Mouse (Mus musculus): ENCODE data around the gene Pdxdc1.

The Pdxdc1 gene

DNA sequence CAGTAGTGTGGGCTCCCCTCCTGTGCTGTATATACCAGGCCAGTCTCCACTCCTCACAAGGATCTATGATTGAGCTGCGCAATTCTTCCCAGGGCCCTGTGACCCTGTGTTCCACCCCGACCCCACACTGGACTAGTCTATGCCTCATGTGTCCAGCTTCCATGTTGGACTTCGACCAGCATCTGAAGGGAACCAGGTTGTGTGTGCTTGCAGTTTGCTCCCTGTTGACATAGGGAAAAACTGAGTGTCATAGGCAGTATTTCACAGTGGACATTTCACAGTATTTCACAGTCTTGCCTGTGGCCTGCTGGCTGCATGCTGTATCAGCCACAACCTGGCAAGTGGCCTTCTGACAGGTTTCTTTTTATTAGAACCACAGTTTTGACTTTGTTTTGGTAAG lies 89.7 kb downstream of the Pdxdc1 start:
- no peak for DNase-seq (ENCODE audit: low read depth)

DNA sequence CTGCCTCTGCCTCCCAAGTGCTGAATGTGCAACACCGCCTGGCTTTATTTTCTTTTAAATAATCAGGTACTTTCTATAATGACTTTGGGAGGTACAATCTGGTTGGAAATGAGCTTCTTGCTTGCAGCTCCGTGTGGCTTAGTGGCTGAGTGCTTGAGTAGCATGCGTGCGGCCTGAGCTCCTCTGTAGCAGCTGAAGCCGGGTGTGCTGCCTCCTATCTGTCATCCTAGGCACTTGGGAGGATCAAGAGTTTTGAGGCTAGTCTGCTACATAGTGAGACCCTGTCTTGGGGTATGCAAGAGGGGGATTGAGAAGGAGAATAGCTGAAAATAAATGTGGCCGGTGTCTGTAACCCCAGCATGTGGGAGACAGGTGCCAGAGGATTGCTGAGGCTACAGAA lies 90.8 kb downstream of the Pdxdc1 start:
- no peak for DNase-seq (ENCODE audit: low read depth)

DNA sequence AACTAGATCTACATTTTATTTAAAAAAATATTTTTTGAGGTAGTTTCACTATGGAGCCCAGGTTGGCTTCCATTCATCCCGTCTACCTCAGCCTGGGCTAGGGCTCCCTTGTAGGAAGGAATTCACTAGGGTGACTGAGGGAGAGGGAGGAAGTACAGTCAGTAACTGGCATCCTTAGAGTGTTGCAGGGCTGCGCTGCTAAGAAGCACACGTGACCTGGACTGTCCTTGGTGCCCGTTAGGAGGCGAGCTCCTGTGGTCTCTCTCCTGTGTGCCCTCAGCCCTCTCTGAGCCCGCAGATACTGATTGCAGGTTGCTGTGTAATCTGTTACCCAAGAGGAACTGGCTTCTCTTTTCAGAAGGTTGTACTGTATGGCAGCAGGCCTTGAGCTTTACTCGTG lies 94.5 kb downstream of the Pdxdc1 start:
- peak; percentile 60 for DNase-seq (ENCODE audit: low read depth)

DNA sequence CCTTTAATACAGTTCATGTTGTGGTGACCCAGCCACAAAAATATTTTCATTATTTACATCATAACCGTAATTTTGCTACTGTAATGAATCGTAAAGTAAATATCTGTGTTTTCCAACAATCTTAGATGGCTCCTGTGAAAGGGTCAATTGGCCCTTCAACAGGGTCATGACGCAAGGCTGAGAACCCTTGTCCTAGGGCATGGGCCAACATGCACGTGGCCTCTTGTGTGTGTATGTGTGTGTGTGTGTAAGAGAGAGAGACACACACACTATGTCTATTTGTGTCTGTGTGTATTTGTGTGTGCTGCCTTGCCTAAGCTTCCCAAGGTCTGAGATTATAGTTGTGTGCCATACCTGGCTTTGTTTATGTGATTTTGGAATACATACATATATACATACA lies 95.3 kb downstream of the Pdxdc1 start:
- DNase-seq (ENCODE audit: low read depth) = no peak

DNA sequence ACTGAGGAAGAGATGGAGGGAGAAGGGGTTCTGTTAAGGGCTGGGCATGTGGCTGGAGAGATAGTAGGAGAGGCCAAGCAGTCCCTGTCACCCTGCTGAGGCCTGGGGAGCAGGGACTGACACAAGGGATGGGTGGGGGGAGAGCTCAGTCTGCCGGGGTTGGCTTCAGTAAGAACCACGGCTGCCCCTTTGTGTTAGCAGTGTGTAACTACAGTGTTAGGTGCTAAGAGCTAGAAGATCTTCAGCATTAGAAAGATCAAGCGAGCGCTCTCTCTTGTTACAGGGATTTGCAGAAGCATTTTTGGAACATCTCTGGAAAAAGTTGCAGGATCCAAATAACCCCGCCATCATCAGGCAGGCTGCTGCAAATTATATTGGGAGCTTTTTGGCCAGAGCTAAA lies 98.3 kb downstream of the Pdxdc1 start:
- no peak for DNase-seq (ENCODE audit: low read depth)

DNA sequence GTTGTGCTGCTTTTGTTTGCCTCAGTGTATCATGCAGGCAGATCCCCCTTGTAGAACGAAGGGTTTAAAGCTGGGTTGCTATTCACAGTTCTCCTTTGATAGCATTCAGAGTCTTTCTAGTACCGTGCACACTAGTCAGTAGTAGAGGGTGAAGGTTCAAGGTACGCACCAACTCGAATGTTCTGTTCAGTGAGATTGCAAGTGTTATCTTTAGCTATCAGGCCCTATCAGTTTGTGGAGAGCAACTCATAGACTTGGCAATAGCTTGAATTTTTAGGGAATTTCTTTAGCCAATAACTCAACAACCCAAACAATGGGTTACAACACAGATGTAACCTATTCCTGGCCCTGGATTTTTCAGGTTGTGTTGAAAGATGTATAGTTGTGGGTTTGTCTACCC lies 101.7 kb downstream of the Pdxdc1 start:
- no peak for DNase-seq (ENCODE audit: low read depth)

DNA sequence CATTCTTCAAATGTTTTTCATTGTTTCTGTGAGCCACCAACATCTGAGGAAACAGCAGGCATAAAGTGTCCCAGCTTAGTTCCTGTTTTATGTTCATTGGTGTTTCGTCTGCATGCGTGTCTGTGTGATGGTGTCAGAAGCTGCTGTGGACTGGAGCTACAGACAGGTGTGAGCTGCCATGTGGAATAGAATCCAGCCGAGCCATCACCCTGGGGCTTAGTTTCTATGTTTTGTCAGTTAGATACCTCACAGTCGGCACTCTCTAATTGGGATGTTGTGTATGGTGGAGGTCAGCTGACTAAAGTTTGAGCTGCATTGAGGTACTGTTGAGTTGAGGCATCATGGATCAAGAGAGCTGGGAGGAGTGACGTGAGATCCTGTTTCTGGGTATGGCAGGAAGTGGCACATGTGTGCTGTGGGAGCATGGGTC lies 106.2 kb downstream of the Pdxdc1 start:
- DNase-seq (ENCODE audit: low read depth) = peak; percentile 29

DNA sequence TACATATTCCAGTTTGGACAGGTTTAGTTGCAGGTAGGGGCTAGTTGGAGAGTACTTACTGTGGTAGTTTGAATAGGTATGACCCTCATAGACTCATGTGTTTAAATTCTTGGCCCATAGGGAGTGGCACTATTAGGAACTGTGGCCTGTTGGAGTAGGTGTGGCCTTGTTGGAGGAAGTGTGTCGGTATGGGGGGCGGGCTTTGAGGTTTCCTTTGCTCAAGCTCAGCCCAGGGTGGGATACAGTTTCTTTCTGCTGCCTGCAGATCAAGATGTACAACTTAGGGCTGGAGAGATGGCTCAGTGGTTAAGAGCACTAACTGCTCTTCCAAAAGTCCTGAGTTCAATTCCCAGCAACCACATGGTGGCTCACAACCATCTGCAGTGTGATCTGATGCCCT lies 109.5 kb downstream of the Pdxdc1 start:
- DNase-seq (ENCODE audit: low read depth) = peak; percentile 57

DNA sequence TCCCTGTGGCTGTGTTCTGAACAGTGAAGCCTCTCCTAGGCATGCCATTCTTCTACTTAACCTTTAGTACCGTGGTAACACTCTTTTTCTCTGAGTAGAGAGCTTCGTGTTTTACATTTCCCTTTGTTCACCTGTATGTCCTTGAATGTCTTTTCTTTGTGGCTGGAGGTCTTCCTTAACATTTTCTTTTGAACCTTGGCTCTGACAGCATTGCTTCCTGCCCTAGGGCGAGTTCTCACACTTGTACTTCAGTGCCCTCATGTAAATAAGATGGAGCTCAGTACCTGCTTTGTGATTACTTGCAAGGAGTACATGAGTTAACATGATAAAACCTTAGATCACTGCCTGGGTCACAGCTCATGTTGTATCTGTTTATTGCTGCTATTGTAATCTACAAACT lies 117.0 kb downstream of the Pdxdc1 start:
- DNase-seq (ENCODE audit: low read depth) = no peak

Measured in 416B (cell line).